Mouse (Mus musculus) hindbrain, embryonic 15.5 days (tissue): ENCODE results near the gene Tekt2. TPM values are rescaled to one million over a fixed set of nuclear protein-coding genes. Genes with fewer than 3 reads are reported as not detected.

Experiments
- polyA plus RNA-seq: library from polyadenylated mRNA; unstranded; fragments of >200 nt; fragmentation: Nextera tagmentation; extraction: Ambion mirVana; gene quantifications from 2 replicates; pipeline ENCODE4 v1.2.1, GENCODE M21; 2015

Tekt2 gene
- polyA plus RNA-seq, 1 experiment from 2014 or later, result 10.7 TPM

Other genes with a start within 250 kb of the Tekt2 start
- gene Lsm10, start 229.1 kb downstream of the Tekt2 start, polyA plus RNA-seq, result 45.8 and 50.3 TPM in 2 replicates
- 29.6 and 33.9 TPM in 2 replicates for gene Stk40, start 221.7 kb downstream of the Tekt2 start, polyA plus RNA-seq
- 14.5 and 15.1 TPM in 2 replicates for gene Eva1b, start 177.9 kb downstream of the Tekt2 start, polyA plus RNA-seq
- 1.4 and 2.0 TPM in 2 replicates for gene Sh3d21, start 162.2 kb downstream of the Tekt2 start, polyA plus RNA-seq
- gene Thrap3, start 122.9 kb downstream of the Tekt2 start, polyA plus RNA-seq, result 130 and 141 TPM in 2 replicates
- gene Map7d1, start 69.3 kb downstream of the Tekt2 start, polyA plus RNA-seq, result 82.9 and 97.5 TPM in 2 replicates
- gene Trappc3, start 63.4 kb downstream of the Tekt2 start, polyA plus RNA-seq, result 172 and 180 TPM in 2 replicates
- 6.9 and 8.1 TPM in 2 replicates for gene Col8a2, start 38.9 kb downstream of the Tekt2 start, polyA plus RNA-seq
- gene Adprhl2, start 4.0 kb downstream of the Tekt2 start, polyA plus RNA-seq, result 78.6 and 86.1 TPM in 2 replicates
- 15.5 and 16.3 TPM in 2 replicates for gene Ago3, start 103.9 kb upstream of the Tekt2 start, polyA plus RNA-seq
- gene Ago1, start 142.9 kb upstream of the Tekt2 start, polyA plus RNA-seq, result 9.2 and 11.7 TPM in 2 replicates
- 7.6 and 8.2 TPM in 2 replicates for gene Ago4, start 207.8 kb upstream of the Tekt2 start, polyA plus RNA-seq
- 8.8 and 9.5 TPM in 2 replicates for gene Clspn, start 231.2 kb upstream of the Tekt2 start, polyA plus RNA-seq